Mouse (Mus musculus) adrenal gland, postnatal 25 days (tissue): ENCODE measurements around the gene 1700029I15Rik. TPM values are rescaled to one million over a fixed set of nuclear protein-coding genes. Genes with fewer than 3 reads are reported as not detected.

Source experiments
- DNase-seq: peaks from one replicate; pipeline ENCODE4 v3.0.0; 2021; ENCODE audit warnings: mixed read lengths
- microRNA-seq, 2 experiments: library from miRNA; unstranded; fragments of <30 nt; microRNA quantifications; one replicate each; pipeline ENCODE4 v1.2.0; 2021
- total RNA-seq: library from RNA; stranded (reverse); gene quantifications from 2 replicates; pipeline ENCODE4 v1.2.3, GENCODE M21; 2021

The 1700029I15Rik gene
- total RNA-seq, 1 experiment from 2014 or later: 18.7 TPM

- peak; percentile 74 for DNase-seq
Observed at GRCm38 (mm10) chr2:92427882-92428281, 45.5 kb downstream of the 1700029I15Rik start.

GRCm38 (mm10) chr2:92430089-92430488, 47.8 kb downstream of the 1700029I15Rik start:
- no peak for DNase-seq

- peak; percentile 45 for DNase-seq
Observed at GRCm38 (mm10) chr2:92430723-92431541, 48.6 kb downstream of the 1700029I15Rik start.

DNA sequence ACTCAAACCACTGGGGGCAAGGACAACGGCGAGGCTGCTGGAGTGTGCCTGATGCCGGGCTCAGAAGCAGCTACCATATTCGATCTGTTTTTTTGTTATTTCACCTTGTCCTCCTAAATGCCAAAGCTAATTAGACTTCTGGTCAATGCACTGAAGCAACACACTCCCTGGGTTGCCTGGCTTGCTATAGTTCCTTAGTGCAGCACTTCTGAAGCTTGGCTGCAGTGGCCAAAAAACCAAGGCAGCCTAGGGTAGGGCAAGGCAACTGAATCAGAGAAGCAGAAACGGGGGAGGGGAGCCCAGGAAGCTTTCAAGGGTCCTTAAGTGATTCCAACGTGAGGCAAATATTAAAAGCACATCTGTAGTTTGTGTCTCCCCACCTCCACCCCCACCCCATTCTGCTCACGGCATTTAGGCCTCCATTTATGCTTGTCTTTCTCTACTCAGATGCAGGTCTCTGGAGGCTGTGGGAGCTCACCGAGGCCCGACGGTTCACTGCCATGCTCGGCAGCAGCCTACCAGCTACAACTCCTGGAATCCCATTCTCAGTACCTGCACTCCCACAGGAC, 49.4 kb downstream of the 1700029I15Rik start:
- no peak for DNase-seq

DNA sequence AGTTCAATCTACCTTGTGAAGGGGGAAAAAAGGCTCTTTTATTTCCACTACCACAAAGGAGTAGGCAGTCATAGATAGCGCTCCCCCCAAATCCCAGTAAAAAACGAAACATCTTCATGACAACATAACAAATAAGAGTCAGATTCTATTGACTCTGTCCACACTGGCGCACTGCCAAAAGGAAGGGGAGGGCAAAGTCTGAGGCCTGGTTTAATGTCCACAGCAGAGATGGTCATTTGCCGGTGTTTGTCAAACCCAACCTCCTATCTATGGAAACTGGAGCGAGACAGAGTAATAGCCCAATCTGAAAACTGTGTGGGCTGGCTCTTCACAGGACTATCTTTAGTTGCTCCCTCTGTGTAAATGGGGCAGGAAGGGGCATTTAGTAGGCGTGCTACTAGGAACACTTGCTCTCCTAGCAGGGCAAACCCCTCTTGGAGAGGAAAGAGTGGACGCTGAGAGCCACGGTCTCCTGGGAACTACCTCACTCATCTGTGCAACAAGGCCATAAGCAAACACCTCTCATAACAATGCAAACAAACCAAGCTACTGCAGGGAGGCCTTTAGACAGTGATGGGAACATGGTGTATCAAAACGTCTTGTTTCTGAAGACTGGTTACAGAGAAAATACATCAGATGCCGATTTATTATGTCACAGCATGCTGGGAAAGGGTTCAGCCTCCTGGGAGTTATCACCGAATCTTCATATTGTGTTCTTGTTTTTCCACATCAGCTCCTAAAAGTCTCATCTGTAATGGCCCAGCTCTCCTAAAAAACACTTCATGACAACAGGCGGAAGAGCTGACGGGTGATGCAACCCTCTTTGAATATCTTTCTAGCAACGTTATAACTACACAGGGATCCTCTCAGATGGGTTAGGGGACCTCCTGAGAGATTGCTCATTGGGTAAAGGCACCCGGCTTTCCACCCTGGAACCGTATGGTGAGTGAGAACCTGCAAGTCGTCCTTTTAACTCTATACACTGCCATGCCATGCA, 50.3 kb downstream of the 1700029I15Rik start:
- peak; percentile 72 for DNase-seq

DNA sequence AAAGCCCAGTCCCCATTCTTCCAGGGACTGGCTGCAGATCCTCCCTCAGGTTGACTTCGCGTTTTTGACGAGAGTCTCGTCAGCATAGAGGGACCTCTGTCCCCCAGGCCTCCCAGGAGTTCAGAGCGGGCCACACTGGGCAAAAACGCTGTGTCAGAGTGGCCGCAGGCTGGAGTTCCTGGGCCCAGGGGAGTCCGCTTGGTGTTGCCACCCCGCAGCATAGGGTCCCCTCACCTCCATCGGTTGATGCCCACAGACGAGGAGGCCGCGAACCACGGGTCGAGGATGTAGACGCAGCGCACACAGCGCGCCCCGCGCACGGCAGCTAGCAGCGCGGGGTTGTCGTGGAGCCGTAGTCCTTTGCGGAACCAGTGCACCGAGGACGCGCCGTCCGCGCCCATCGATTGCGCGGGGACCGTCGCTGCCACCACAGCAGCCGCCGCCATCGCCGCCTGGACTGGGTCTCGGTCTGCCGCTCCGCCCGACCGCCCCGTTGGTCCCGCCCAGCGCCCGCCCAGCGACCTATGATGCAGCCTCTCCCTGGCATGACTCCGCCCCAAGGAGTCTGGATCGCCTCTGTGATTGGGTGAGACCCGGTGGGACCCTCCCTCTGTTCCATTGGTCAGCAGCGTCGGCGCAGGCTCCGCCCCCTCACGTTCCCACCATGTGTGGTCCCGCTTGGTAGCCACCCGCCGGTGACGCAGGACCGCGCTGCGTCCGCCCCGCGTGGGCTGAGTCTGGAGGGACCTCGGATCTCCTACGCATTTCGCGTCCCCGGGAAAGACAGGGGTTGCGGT, 51.4 kb downstream of the 1700029I15Rik start, which contains the start of gene Cry2:
Gene Cry2, minus strand, starts transcription at position 466 of the 797 bp plus-strand sequence.
- peak; percentile 98 for DNase-seq

DNA sequence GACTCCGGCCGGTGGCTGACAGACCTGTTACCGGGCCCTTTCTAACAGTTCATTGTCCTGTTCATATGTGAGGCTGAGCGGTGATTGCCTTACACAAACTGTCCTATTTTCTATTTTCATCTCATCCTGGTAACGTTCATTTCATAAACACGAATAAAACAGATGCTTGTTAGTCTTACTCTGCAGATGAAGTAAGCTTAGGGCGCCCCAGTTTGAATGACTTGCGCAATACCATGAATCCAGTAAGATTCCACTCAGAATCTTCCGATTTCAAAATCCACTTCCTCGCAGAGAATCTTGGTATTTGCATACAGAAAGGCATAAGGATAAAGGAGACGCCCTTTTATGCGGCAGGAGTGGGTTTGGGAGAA, 52.0 kb downstream of the 1700029I15Rik start:
- DNase-seq: no peak

- DNase-seq: no peak
Observed at GRCm38 (mm10) chr2:92435023-92435422, 52.7 kb downstream of the 1700029I15Rik start.

Small RNAs within 50 kb of the gene (microRNA-seq; reads per million reads assigned to microRNA genes)
- gene Mir7000: 0 reads per million in 2 experiments

Other genes with a start within 250 kb of the 1700029I15Rik start
- gene Pex16, start 7.9 kb upstream of the 1700029I15Rik start, total RNA-seq: 169 and 237 TPM in 2 replicates
- gene Large2, start 7.7 kb upstream of the 1700029I15Rik start, total RNA-seq: 2.8 and 4.1 TPM in 2 replicates
- gene Mapk8ip1, start 18.7 kb downstream of the 1700029I15Rik start, total RNA-seq: 27.0 and 30.8 TPM in 2 replicates
- gene Cry2, start 51.5 kb downstream of the 1700029I15Rik start, total RNA-seq: 35.5 and 44.7 TPM in 2 replicates
- 24.0 and 28.2 TPM in 2 replicates for gene Slc35c1, start 78.0 kb downstream of the 1700029I15Rik start, total RNA-seq
- gene Chst1, start 217.2 kb downstream of the 1700029I15Rik start, total RNA-seq: 12.8 and 13.5 TPM in 2 replicates